Comparison of ENCODE assay signal across 20 mouse cellular contexts in genomic region chr12:8109203-8109770, GRCm38 (mm10).
DNase-seq lines count a peak whose midpoint lies in the region; ATAC-seq and TF ChIP-seq lines count a peak whose summit lies in the region.
"Had no signal": no experiment of that assay in that cellular context is flagged by ENCODE, and none has a peak within 500 bp of the region (broad histone marks: within the 10 kb centered on the region; RNA-seq: fewer than 3 reads in every experiment).

No protein-coding gene starts in this region.

- peak; percentile 9 for DNase-seq in adrenal gland, adult 8-10 months
- no peak for DNase-seq in adrenal gland, postnatal 4 days (ENCODE audit: low spot score in 2 of 2)
- peak; percentile 2 for DNase-seq in kidney, adult 2 months
- DNase-seq in kidney, postnatal 10 days = no peak
- peak; percentile 85 for DNase-seq in adipocyte (ENCODE audit: low spot score)
- no peak for DNase-seq in heart, postnatal 10 days
- DNase-seq in layer of hippocampus, postnatal 36 days = no peak
- DNase-seq: gastrocnemius, postnatal 10 days; heart, postnatal 14 days; kidney, postnatal 36 days had no signal

- no peak for TF ChIP-seq POLR2A in kidney, adult 2 months (IDR thresholded peaks at IDR 0.05; ENCODE audit: low read depth, low read length)

- no peaks in the 10 kb centered on the region; the same call in 1 of the 2 replicates for H3K27me3 ChIP-seq in kidney, adult 2 months (replicated peaks; ENCODE audit: control insufficient read depth, insufficient read depth, low read length)
- H3K27me3 ChIP-seq: forebrain, embryonic 15.5 days; heart, embryonic 12.5 days; lung, embryonic 15.5 days; megakaryocyte, embryonic 14.5 days; midbrain, embryonic 13.5 days had no signal

- H3K4me3 ChIP-seq in kidney, adult 2 months (ENCODE audit: insufficient read depth, low read depth, low read length) = no peak overlapping the region
- H3K4me3 ChIP-seq: forebrain, embryonic 15.5 days; heart, embryonic 12.5 days; limb, embryonic 13.5 days; lung, embryonic 15.5 days; megakaryocyte, embryonic 14.5 days; midbrain, embryonic 13.5 days had no signal

- H3K27ac ChIP-seq in kidney, adult 2 months (ENCODE audit: insufficient read depth, low read depth, low read length) = no peak overlapping the region
- H3K27ac ChIP-seq: forebrain, embryonic 15.5 days; hindbrain, postnatal 0 days; limb, embryonic 13.5 days; liver, embryonic 14.5 days; lung, embryonic 15.5 days; midbrain, embryonic 13.5 days had no signal

- no peaks in the 10 kb centered on the region for H3K4me1 ChIP-seq in kidney, adult 2 months (ENCODE audit: control insufficient read depth, insufficient read depth, low read length)
- H3K4me1 ChIP-seq: forebrain, embryonic 15.5 days; megakaryocyte, embryonic 14.5 days; midbrain, embryonic 13.5 days had no signal

- no peaks in the 10 kb centered on the region for H3K36me3 ChIP-seq in kidney, adult 2 months (ENCODE audit: control insufficient read depth, insufficient read depth, low read length)
- H3K36me3 ChIP-seq: forebrain, embryonic 15.5 days; heart, embryonic 12.5 days; limb, embryonic 13.5 days; lung, embryonic 15.5 days; midbrain, embryonic 13.5 days had no signal

- no peak for TF ChIP-seq CTCF in kidney, adult 2 months (conservative IDR thresholded peaks at IDR 0.05; ENCODE audit: insufficient read depth, insufficient read length, low read depth, low read length)

- intact Hi-C loops in heart, postnatal 10 days (cut with DNase I) = no loop called here

- ATAC-seq in granulocyte monocyte progenitor cell, adult 5-6 weeks (replicated peaks; ENCODE audit: poor library complexity, severe bottlenecking) = peak; percentile 65
- ATAC-seq: forebrain, embryonic 15.5 days; hindbrain, postnatal 0 days; intestine, embryonic 16.5 days; midbrain, embryonic 13.5 days had no signal

- WGBS in kidney, adult 2 months = 66% methylated on average over 5 of the region's 5 CpGs

Comparison
In these comparisons a context has a peak if more than half of its experiments do, and no peak if none do; other contexts are left out.
1. DNase-seq: peak in adrenal gland, adult 8-10 months (single experiment), kidney, adult 2 months (single experiment) and adipocyte (single experiment); none in adrenal gland, postnatal 4 days (0 of 2), kidney, postnatal 10 days (single experiment), heart, postnatal 10 days (0 of 2) and layer of hippocampus, postnatal 36 days (0 of 2).